In genomic region chrX:20961477-20962378, GRCm38 (mm10) we compare ENCODE assay signal across 8 mouse cellular contexts. TPM values are rescaled to one million over a fixed set of nuclear protein-coding genes. Genes with fewer than 3 reads are reported as not detected.
DNase-seq lines count a peak whose midpoint lies in the region; ATAC-seq and TF ChIP-seq lines count a peak whose summit lies in the region.

TSS of gene Uxt (minus strand) at chrX:20962017.

- intact Hi-C loops in gastrocnemius, adult 2 months (cut with DNase I), result loop anchor here (5.0 kb wide), 1 partner anchor 114 kb away; no protein-coding TSS in a partner anchor

- 30% methylated on average over 57 of the region's 57 CpGs for WGBS in hindbrain, postnatal 0 days

- peak; percentile 80 for DNase-seq in WW6 (ENCODE audit: low read depth, low spot score)
- DNase-seq in cerebellum, postnatal 4 days (ENCODE audit: low spot score in 2 of 2), result peak; percentile 66 to 83
- peak; percentile 89 for DNase-seq in gastrocnemius, adult 2 months
- peak; percentile 90 for DNase-seq in hindbrain, postnatal 0 days (ENCODE audit: low spot score)
- peak; percentile 72 to 87 for DNase-seq in left cerebral cortex, adult 8-10 months (ENCODE audit: low spot score in 2 of 2)
- DNase-seq in right cerebral cortex, postnatal 10 days (ENCODE audit: low spot score in 2 of 2), result peak; percentile 94
- peak; percentile 77 for DNase-seq in urinary bladder, postnatal 25 days (ENCODE audit: low spot score)

- H3K4me2 ChIP-seq in hindbrain, postnatal 0 days (ENCODE audit: low read depth, low read length), result peak within 1 kb of the TSS; percentile 54

- ATAC-seq in hindbrain, postnatal 0 days, result peak; percentile 97

- H3K4me1 ChIP-seq in hindbrain, postnatal 0 days (ENCODE audit: insufficient read depth, low read length), result no peaks in the 10 kb centered on the region
- H3K4me1 ChIP-seq in megakaryocyte, embryonic 14.5 days, result peaks cover 3% of the 10 kb centered on the region; the same call in 1 of the 2 replicates

- no peaks in the 10 kb centered on the region for H3K9me3 ChIP-seq in hindbrain, postnatal 0 days (ENCODE audit: low read length)
- no peaks in the 10 kb centered on the region for H3K9me3 ChIP-seq in megakaryocyte, embryonic 14.5 days

- no peaks in the 10 kb centered on the region for H3K27me3 ChIP-seq in hindbrain, postnatal 0 days (ENCODE audit: insufficient read depth, low read length)
- no peaks in the 10 kb centered on the region for H3K27me3 ChIP-seq in megakaryocyte, embryonic 14.5 days (replicated peaks)

- H3K27ac ChIP-seq in gastrocnemius, adult 2 months, result peak within 1 kb of the TSS; percentile 94
- peak within 1 kb of the TSS; percentile 78; the same call in 1 of the 2 replicates for H3K27ac ChIP-seq in hindbrain, postnatal 0 days

- peak within 1 kb of the TSS; percentile 83 for H3K4me3 ChIP-seq in gastrocnemius, adult 2 months
- peak within 1 kb of the TSS; percentile 46 for H3K4me3 ChIP-seq in hindbrain, postnatal 0 days (ENCODE audit: low read length)
- H3K4me3 ChIP-seq in megakaryocyte, embryonic 14.5 days (replicated peaks), result peak within 1 kb of the TSS; percentile 92

- H3K9ac ChIP-seq in hindbrain, postnatal 0 days (replicated peaks; ENCODE audit: low read length), result peak within 1 kb of the TSS; percentile 51

- TF ChIP-seq CTCF in gastrocnemius, adult 2 months (IDR thresholded peaks at IDR 0.05), result no peak; the same call in 1 of the 2 replicates
- peak; percentile 56 for TF ChIP-seq CTCF in hindbrain, postnatal 0 days (IDR thresholded peaks at IDR 0.05; ENCODE audit: low read depth)

- H3K36me3 ChIP-seq in hindbrain, postnatal 0 days (ENCODE audit: insufficient read depth, low read length), result no peaks in the 10 kb centered on the region
- H3K36me3 ChIP-seq in megakaryocyte, embryonic 14.5 days (replicated peaks; ENCODE audit: low read length), result peaks cover 35% of the 10 kb centered on the region

RNA-seq across cellular contexts. Expression of gene Uxt, which starts in this region (rescaled TPM):
- 10 to 100 TPM; 27.5 to 33.1 TPM for total RNA-seq in gastrocnemius, adult 2 months (2021)
- 9.7 and 12.0 TPM in 2 replicates for total RNA-seq in hindbrain, postnatal 0 days (2014; rRNA removed)
- polyA plus RNA-seq in hindbrain, postnatal 0 days (2015; fragmentation: Nextera tagmentation; extraction: Ambion mirVana), result 32.2 and 33.2 TPM in 2 replicates
- total RNA-seq in left cerebral cortex, adult 8-10 months (2022), result 10 to 100 TPM in 3 of 4 experiments, 1 to 10 TPM in 1; 7.4 to 15.9 (median 14.2) TPM
- polyA plus RNA-seq in megakaryocyte, embryonic 14.5 days (2012; ENCODE audit: insufficient read depth, low replicate concordance), result 40.1 TPM in 1 of 2 replicates, not detected in the other

Comparison
In these comparisons a context has a peak if more than half of its experiments do, and no peak if none do; other contexts are left out.
1. Peak in every context shown above with its lines: DNase-seq, ATAC-seq, H3K4me3 ChIP-seq and H3K27ac ChIP-seq.